Mouse (Mus musculus) stomach, postnatal 0 days (tissue): ENCODE data around the gene 4930402F06Rik.

Experiments used
- CTCF ChIP-seq: IDR thresholded peaks from 2 replicates; pipeline ENCODE4 v1.5.1; 2016; ENCODE audit warnings: antibody characterized with exemption, low read depth, mild to moderate bottlenecking, moderate library complexity
- EP300 ChIP-seq: optimal IDR thresholded peaks from 2 replicates; pipeline ENCODE3; 2016; ENCODE audit warnings: antibody characterized with exemption

DNA sequence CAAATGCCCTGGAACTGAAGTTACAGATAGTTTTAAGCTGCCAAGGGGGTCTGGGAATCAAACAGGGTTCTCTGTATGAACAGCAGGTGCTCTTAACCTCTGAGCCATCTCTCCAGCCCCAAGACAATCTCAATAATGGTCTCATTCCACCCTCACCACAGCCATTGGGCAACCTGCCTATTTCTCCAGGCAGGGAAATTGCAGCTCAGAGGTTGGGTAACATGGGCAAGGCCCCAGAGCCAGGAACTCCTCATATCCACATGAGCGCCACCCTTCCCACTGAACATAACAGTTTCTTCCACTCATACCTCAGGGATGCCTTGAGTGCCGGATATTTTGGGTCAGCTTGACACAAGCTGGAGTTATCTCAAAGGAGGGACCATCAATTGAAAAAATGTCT lies 40.8 kb upstream of the 4930402F06Rik start:
- TF ChIP-seq CTCF (no peak), EP300 (no peak)
